In the genomic region with DNA sequence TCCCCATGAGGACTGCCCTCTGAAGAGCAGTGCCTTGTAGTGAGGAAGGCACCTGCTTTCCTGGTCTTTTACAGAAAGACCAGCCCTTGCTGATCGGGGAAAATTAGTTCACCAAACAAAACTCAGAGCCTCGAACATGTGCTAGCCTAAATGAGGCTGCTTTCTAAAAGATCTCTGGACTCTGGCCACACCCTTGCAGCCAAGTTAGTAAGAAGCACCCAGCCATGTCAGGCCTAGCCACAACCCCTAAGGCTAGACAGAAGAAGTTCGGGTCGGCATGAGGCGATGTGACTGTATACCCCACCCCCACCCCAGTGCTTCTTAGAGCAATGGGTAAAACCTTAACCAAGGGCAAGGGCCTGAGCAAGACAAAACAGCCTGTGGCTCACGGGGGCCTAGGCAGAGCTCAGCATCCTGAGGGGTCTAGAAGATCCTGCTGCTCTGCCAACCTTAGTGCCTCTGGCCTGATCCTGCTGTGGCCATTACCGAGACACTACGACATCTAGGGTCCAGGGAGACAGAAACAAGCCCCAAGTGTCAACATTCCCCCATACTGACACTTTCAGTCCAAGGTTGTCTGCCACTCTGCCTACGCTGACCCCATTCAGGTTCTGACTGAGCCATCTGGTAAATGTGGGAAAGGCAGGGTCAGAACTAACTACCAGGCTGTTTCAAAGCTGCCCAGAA, we compare ENCODE assay signal across 8 mouse cellular contexts. TPM values are rescaled to one million over a fixed set of nuclear protein-coding genes. Genes with fewer than 3 reads are reported as not detected.
DNase-seq lines count a peak whose midpoint lies in the region; ATAC-seq and TF ChIP-seq lines count a peak whose summit lies in the region.

No protein-coding gene starts in this region.

- H3K36me3 ChIP-seq in lung, embryonic 16.5 days (ENCODE audit: control insufficient read depth, insufficient read depth, low read length) = peaks cover 5% of the 10 kb centered on the region
- H3K36me3 ChIP-seq in forebrain, embryonic 13.5 days (ENCODE audit: poor library complexity, severe bottlenecking) = peaks cover 10% of the 10 kb centered on the region; the same call in 1 of the 2 replicates
- H3K36me3 ChIP-seq in myocyte (ENCODE audit: control insufficient read depth, insufficient read depth) = no peaks in the 10 kb centered on the region

- no peaks in the 10 kb centered on the region for H3K27me3 ChIP-seq in lung, embryonic 16.5 days (ENCODE audit: control insufficient read depth, insufficient read depth, low read depth, low read length)
- H3K27me3 ChIP-seq in forebrain, embryonic 13.5 days = no peaks in the 10 kb centered on the region
- H3K27me3 ChIP-seq in myocyte (ENCODE audit: control insufficient read depth, insufficient read depth, insufficient read length) = no peaks in the 10 kb centered on the region

- H3K9ac ChIP-seq in lung, embryonic 16.5 days (ENCODE audit: low read length) = peak overlapping the region; percentile 100
- peak overlapping the region; percentile 98 for H3K9ac ChIP-seq in forebrain, embryonic 13.5 days

- H3K79me2 ChIP-seq in myocyte (ENCODE audit: control insufficient read depth, insufficient read depth) = peaks cover 64% of the 10 kb centered on the region

- H3ac ChIP-seq in myocyte (ENCODE audit: control insufficient read depth, insufficient read length) = no peak overlapping the region

- no peak for DNase-seq in lung, adult 18-20 months
- DNase-seq in kidney, postnatal 10 days = peak; percentile 23
- DNase-seq in left cerebral cortex, postnatal 25 days (ENCODE audit: low spot score in 2 of 2) = no peak
- no peak for DNase-seq in cerebellum, postnatal 14 days

- peak overlapping the region; percentile 89 for H3K4me2 ChIP-seq in lung, embryonic 16.5 days (ENCODE audit: low read depth, low read length)
- H3K4me2 ChIP-seq in forebrain, embryonic 13.5 days = peak overlapping the region; percentile 83
- peak overlapping the region; percentile 82 for H3K4me2 ChIP-seq in myocyte (ENCODE audit: low read depth)

- 67% methylated on average over 9 of the region's 9 CpGs for WGBS in lung, embryonic 16.5 days
- 72% methylated on average over 9 of the region's 9 CpGs for WGBS in forebrain, embryonic 13.5 days

- no peak for TF ChIP-seq POLR2A in myocyte (IDR thresholded peaks at IDR 0.05; ENCODE audit: insufficient read length, low read depth)

- intact Hi-C loops in left cerebral cortex, postnatal 25 days (cut with DNase I) = no loop called here

- ATAC-seq in lung, embryonic 16.5 days (ENCODE audit: low read depth) = no peak
- no peak for ATAC-seq in forebrain, embryonic 13.5 days
- ATAC-seq in inflammation-experienced regulatory T-cells, adult 6 months = no peak

- no peak overlapping the region for H3K27ac ChIP-seq in lung, embryonic 16.5 days (ENCODE audit: low read length)
- H3K27ac ChIP-seq in forebrain, embryonic 13.5 days = no peak overlapping the region

- H3K4me3 ChIP-seq in lung, embryonic 16.5 days (ENCODE audit: low read length) = peak overlapping the region; percentile 91
- H3K4me3 ChIP-seq in forebrain, embryonic 13.5 days = peak overlapping the region; percentile 98
- H3K4me3 ChIP-seq in myocyte = peak overlapping the region; percentile 67

- H3K9me3 ChIP-seq in lung, embryonic 16.5 days (ENCODE audit: control insufficient read depth, low read length) = no peaks in the 10 kb centered on the region
- H3K9me3 ChIP-seq in forebrain, embryonic 13.5 days (replicated peaks) = no peaks in the 10 kb centered on the region

- peaks cover 56% of the 10 kb centered on the region for H3K4me1 ChIP-seq in lung, embryonic 16.5 days (replicated peaks; ENCODE audit: control insufficient read depth, insufficient read depth, low read length)
- H3K4me1 ChIP-seq in forebrain, embryonic 13.5 days = peaks cover 66% of the 10 kb centered on the region

TF ChIP-seq in myocyte, 11 proteins besides CTCF, POLR2A, EP300 and RAD21:
- TF ChIP-seq POLR2AphosphoS2 (IDR thresholded peaks at IDR 0.05; ENCODE audit: insufficient read length, low read depth) (no peak), MYOG (IDR thresholded peaks at IDR 0.05; ENCODE audit: control insufficient read depth in 1 of 3, insufficient read depth in 1 of 3, insufficient read length in 2 of 3, low read depth in 2 of 3) (no peak), REST (IDR thresholded peaks at IDR 0.05; ENCODE audit: insufficient read depth, insufficient read length) (no peak), TCF12 (IDR thresholded peaks at IDR 0.05; ENCODE audit: insufficient read depth, poor library complexity, severe bottlenecking) (no peak), SRF (IDR thresholded peaks at IDR 0.05; ENCODE audit: control insufficient read depth, insufficient read length, low read depth) (no peak), CEBPB (IDR thresholded peaks at IDR 0.05; ENCODE audit: insufficient read depth, poor library complexity, severe bottlenecking) (no peak), TCF3 (IDR thresholded peaks at IDR 0.05; ENCODE audit: insufficient read length, low read depth) (no peak), E2F4 (IDR thresholded peaks at IDR 0.05; ENCODE audit: insufficient read depth) (no peak), USF1 (IDR thresholded peaks at IDR 0.05; ENCODE audit: low read depth) (no peak), MYOD1 (IDR thresholded peaks at IDR 0.05; ENCODE audit: control insufficient read depth in 1 of 3, insufficient read length in 2 of 3, low read depth in 2 of 3) (no peak), MAX (IDR thresholded peaks at IDR 0.05; ENCODE audit: low read depth) (no peak)

RNA-seq across cellular contexts. Expression of a gene that starts 10.1 kb away (rescaled TPM):
- 25.5 and 27.8 TPM in 2 replicates for polyA plus RNA-seq in lung, embryonic 16.5 days (2015; fragmentation: Nextera tagmentation; extraction: Ambion mirVana)
- 35.0 and 39.8 TPM in 2 replicates for polyA plus RNA-seq in forebrain, embryonic 13.5 days (2015; fragmentation: Nextera tagmentation; extraction: Ambion mirVana)
- 76.7 TPM for polyA plus RNA-seq in myocyte (2012; fragmentation: generic; extraction: Trizol)
- 10 to 100 TPM; 35.8 to 37.8 TPM for total RNA-seq in left cerebral cortex, postnatal 25 days (2021)
- polyA plus RNA-seq in inflammation-experienced regulatory T-cells, adult 6 months (2017; shearing (Covaris generic)) = 100 to 1,000 TPM; 113 to 133 (median 122) TPM

RNA-seq across cellular contexts. Expression of a gene that starts 22.7 kb away (rescaled TPM):
- not detected in 2 replicates for polyA plus RNA-seq in lung, embryonic 16.5 days (2015; fragmentation: Nextera tagmentation; extraction: Ambion mirVana)
- not detected in 2 replicates for polyA plus RNA-seq in forebrain, embryonic 13.5 days (2015; fragmentation: Nextera tagmentation; extraction: Ambion mirVana)
- 1.00 TPM for polyA plus RNA-seq in myocyte (2012; fragmentation: generic; extraction: Trizol)
- not detected for total RNA-seq in left cerebral cortex, postnatal 25 days (2021)
- under 1 TPM; 0.23 to 0.97 (median 0.40) TPM for polyA plus RNA-seq in inflammation-experienced regulatory T-cells, adult 6 months (2017; shearing (Covaris generic))

RNA-seq across cellular contexts. Expression of a gene that starts 37.2 kb away (rescaled TPM):
- polyA plus RNA-seq in lung, embryonic 16.5 days (2015; fragmentation: Nextera tagmentation; extraction: Ambion mirVana) = not detected in 2 replicates
- polyA plus RNA-seq in forebrain, embryonic 13.5 days (2015; fragmentation: Nextera tagmentation; extraction: Ambion mirVana) = not detected in 2 replicates
- polyA plus RNA-seq in myocyte (2012; fragmentation: generic; extraction: Trizol) = 0.23 TPM
- 10 to 100 TPM; 11.0 to 17.4 TPM for total RNA-seq in left cerebral cortex, postnatal 25 days (2021)
- polyA plus RNA-seq in inflammation-experienced regulatory T-cells, adult 6 months (2017; shearing (Covaris generic)) = not detected

RNA-seq across cellular contexts. Expression of a gene that starts 40.2 kb away (rescaled TPM):
- polyA plus RNA-seq in lung, embryonic 16.5 days (2015; fragmentation: Nextera tagmentation; extraction: Ambion mirVana) = not detected in 2 replicates
- not detected in 2 replicates for polyA plus RNA-seq in forebrain, embryonic 13.5 days (2015; fragmentation: Nextera tagmentation; extraction: Ambion mirVana)
- not detected for polyA plus RNA-seq in myocyte (2012; fragmentation: generic; extraction: Trizol)
- total RNA-seq in left cerebral cortex, postnatal 25 days (2021) = not detected
- not detected for polyA plus RNA-seq in inflammation-experienced regulatory T-cells, adult 6 months (2017; shearing (Covaris generic))

RNA-seq across cellular contexts. Expression of a gene that starts 44.4 kb away (rescaled TPM):
- polyA plus RNA-seq in lung, embryonic 16.5 days (2015; fragmentation: Nextera tagmentation; extraction: Ambion mirVana) = 0.13 TPM in 1 of 2 replicates, not detected in the other
- 0.06 TPM in 1 of 2 replicates, not detected in the other for polyA plus RNA-seq in forebrain, embryonic 13.5 days (2015; fragmentation: Nextera tagmentation; extraction: Ambion mirVana)
- not detected for polyA plus RNA-seq in myocyte (2012; fragmentation: generic; extraction: Trizol)
- under 1 TPM in 1 of 2 experiments, not detected in 1; 0.14 TPM for total RNA-seq in left cerebral cortex, postnatal 25 days (2021)
- polyA plus RNA-seq in inflammation-experienced regulatory T-cells, adult 6 months (2017; shearing (Covaris generic)) = under 1 TPM in 2 of 3 experiments, not detected in 1; 0.21 TPM
